Mouse (Mus musculus) spleen, adult 2 months (tissue): ENCODE results near the gene N4bp3.

Experiments
- CTCF ChIP-seq: fragments of 200-500 bp; IDR thresholded peaks from 2 replicates; pipeline ENCODE4 v1.5.1; 2011; ENCODE audit warnings: mild to moderate bottlenecking, inconsistent platforms; ENCODE audit not compliant: insufficient read depth, insufficient read length, insufficient replicate concordance; ENCODE audit errors: extremely low read depth
- POLR2A ChIP-seq: fragments of 200-500 bp; IDR thresholded peaks from 2 replicates; pipeline ENCODE4 v1.6.1; 2011; ENCODE audit warnings: low read depth, low read length, inconsistent platforms

DNA sequence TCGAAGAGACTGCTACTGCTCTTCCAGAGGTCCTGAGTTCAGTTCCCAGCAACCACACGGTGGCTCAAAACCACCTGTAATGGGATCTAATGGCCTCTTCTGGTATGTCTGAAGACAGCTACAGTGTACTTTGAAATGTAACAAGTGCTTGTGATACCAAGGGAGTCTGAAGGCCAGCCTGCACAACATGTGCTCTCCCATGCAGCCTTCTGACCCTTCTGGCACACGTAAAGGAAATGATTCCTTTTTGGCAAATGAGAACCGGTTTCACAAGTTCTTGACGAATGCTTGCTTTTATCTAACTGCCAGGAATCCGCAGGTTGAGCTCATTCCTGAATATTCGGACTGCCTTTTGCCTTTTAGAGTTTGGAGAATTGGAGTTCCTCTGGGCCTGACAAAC lies 35.5 kb downstream of the N4bp3 start:
- no peak for TF ChIP-seq POLR2A
- no peak for TF ChIP-seq CTCF
